Mouse (Mus musculus): ENCODE results near the gene Gm11213. TPM values are rescaled to one million over a fixed set of nuclear protein-coding genes. Genes with fewer than 3 reads are reported as not detected.
A peak's percentile ranks its signal among the peaks of the same experiment; 100 is the strongest.

Gm11213 gene
- not detected for polyA plus RNA-seq (2017; shearing (Covaris generic))

- ATAC-seq: no peak
Observed at GRCm38 (mm10) chr4:63604945-63605344, at the start of gene Gm11213. Gene Gm11213, minus strand, starts transcription at chr4:63605261.

GRCm38 (mm10) chr4:63654381-63654780 lies 49.3 kb upstream of the Gm11213 start:
- no peak for ATAC-seq

GRCm38 (mm10) chr4:63643956-63644726 lies 39.1 kb upstream of the Gm11213 start:
- peak; percentile 50 for ATAC-seq

GRCm38 (mm10) chr4:63639842-63640241 lies 34.8 kb upstream of the Gm11213 start:
- ATAC-seq: no peak

GRCm38 (mm10) chr4:63638603-63639002 lies 33.5 kb upstream of the Gm11213 start:
- ATAC-seq: no peak

GRCm38 (mm10) chr4:63633181-63633580 lies 28.1 kb upstream of the Gm11213 start:
- ATAC-seq: no peak

- peak; percentile 73 for ATAC-seq
Observed at GRCm38 (mm10) chr4:63627111-63627510, 22.1 kb upstream of the Gm11213 start.

- no peak for ATAC-seq
Observed at GRCm38 (mm10) chr4:63625563-63626080, 20.6 kb upstream of the Gm11213 start.

GRCm38 (mm10) chr4:63622378-63622835 lies 17.3 kb upstream of the Gm11213 start, which contains the start of gene Tex48:
Gene Tex48, minus strand, starts transcription at chr4:63622428.
- ATAC-seq: no peak

- no peak for ATAC-seq
Observed at GRCm38 (mm10) chr4:63621861-63622260, 16.8 kb upstream of the Gm11213 start.

GRCm38 (mm10) chr4:63608391-63608790 lies 3.3 kb upstream of the Gm11213 start:
- no peak for ATAC-seq

GRCm38 (mm10) chr4:63605968-63606367 lies 907 bp upstream of the Gm11213 start:
- no peak for ATAC-seq

GRCm38 (mm10) chr4:63605545-63605944 lies 484 bp upstream of the Gm11213 start:
- no peak for ATAC-seq

- no peak for ATAC-seq
Observed at GRCm38 (mm10) chr4:63601263-63601662, 3.8 kb downstream of the Gm11213 start.

- ATAC-seq: no peak
Observed at GRCm38 (mm10) chr4:63600786-63601185, 4.3 kb downstream of the Gm11213 start.

GRCm38 (mm10) chr4:63596010-63596409 lies 9.1 kb downstream of the Gm11213 start:
- ATAC-seq: no peak

- peak; percentile 74 for ATAC-seq
Observed at GRCm38 (mm10) chr4:63595259-63595658, 9.8 kb downstream of the Gm11213 start.

GRCm38 (mm10) chr4:63594459-63595110 lies 10.5 kb downstream of the Gm11213 start:
- ATAC-seq: no peak

GRCm38 (mm10) chr4:63590538-63590937 lies 14.5 kb downstream of the Gm11213 start:
- ATAC-seq: peak; percentile 49

GRCm38 (mm10) chr4:63589987-63590386 lies 15.1 kb downstream of the Gm11213 start:
- no peak for ATAC-seq

GRCm38 (mm10) chr4:63586240-63586639 lies 18.8 kb downstream of the Gm11213 start:
- ATAC-seq: no peak

- no peak for ATAC-seq
Observed at GRCm38 (mm10) chr4:63585216-63585615, 19.8 kb downstream of the Gm11213 start.

GRCm38 (mm10) chr4:63582580-63582979 lies 22.5 kb downstream of the Gm11213 start:
- no peak for ATAC-seq

GRCm38 (mm10) chr4:63580078-63580477 lies 25.0 kb downstream of the Gm11213 start:
- ATAC-seq: no peak
